Mouse (Mus musculus): Measurements from ENCODE around the gene AC109138.7.

DNA sequence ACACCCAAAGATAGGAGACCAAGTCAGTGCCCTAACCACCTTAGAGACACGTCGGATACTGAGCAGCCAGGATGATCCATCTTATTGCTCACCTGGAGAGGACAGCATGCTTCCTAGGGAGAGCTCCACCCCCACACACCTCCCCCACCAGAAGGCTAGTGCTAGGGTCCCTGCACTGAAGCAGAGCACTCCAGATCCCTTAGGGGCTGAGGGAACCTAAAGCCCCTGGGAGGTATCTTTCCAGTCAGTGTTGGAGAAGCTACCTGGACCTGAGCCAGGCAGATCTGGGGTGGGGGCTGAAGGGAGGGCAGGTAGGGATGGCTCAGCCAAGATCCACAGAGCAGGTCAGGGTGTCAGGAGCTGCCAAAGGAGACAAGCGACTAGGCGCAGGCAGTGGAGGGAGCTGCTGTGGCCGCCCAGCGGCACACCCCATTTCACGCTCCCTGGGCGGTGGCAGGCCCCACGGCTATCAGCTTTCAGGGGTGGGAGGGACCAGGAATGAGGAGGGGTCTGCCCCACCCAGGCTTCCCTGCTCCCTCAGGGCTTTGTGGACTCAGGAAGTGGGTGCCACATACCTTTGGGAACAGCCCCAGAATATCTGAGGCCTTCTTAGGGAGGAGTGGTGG is 15.4 kb downstream of the AC109138.7 start:
- no peak for TF ChIP-seq EP300 (IDR thresholded peaks at IDR 0.05)
- TF ChIP-seq CTCF (IDR thresholded peaks at IDR 0.05) = no peak
